Mouse (Mus musculus): ENCODE data around the gene Ednrb. TPM values are rescaled to one million over a fixed set of nuclear protein-coding genes. Genes with fewer than 3 reads are reported as not detected.
A peak's percentile ranks its signal among the peaks of the same experiment; 100 is the strongest.

Ednrb gene
- 48.9 and 81.8 TPM in 2 replicates for polyA plus RNA-seq (2016; fragmentation: Nextera tagmentation; extraction: Ambion mirVana)

- WGBS, result under 1% methylated on average over 24 of the region's 24 CpGs
- Histone ChIP-seq H3K27ac (replicated peaks) (peak within 1 kb of the TSS; percentile 89), H3K27me3 (ENCODE audit: low read depth, poor library complexity, severe bottlenecking) (peaks cover 16% of the 10 kb centered on the region; the same call in 1 of the 2 replicates), H3K4me3 (peak within 1 kb of the TSS; percentile 68), H3K36me3 (peaks cover 17% of the 10 kb centered on the region; the same call in 1 of the 2 replicates), H3K9me3 (replicated peaks) (no peaks in the 10 kb centered on the region), H3K4me1 (peaks cover 49% of the 10 kb centered on the region)
- DNase-seq (ENCODE audit: low spot score), result peak; percentile 82
Measured at GRCm38 (mm10) chr14:103844011-103844549, at the start of gene Ednrb. Gene Ednrb (minus strand): TSS chr14:103844402.

GRCm38 (mm10) chr14:103892411-103892938 is 48.3 kb upstream of the Ednrb start:
- no peak for DNase-seq (ENCODE audit: low spot score)
- Histone ChIP-seq H3K36me3 (no peaks in the 10 kb centered on the region), H3K4me3 (no peak overlapping the region), H3K27me3 (ENCODE audit: low read depth, poor library complexity, severe bottlenecking) (no peaks in the 10 kb centered on the region), H3K27ac (replicated peaks) (no peak overlapping the region), H3K4me1 (peaks cover 4% of the 10 kb centered on the region), H3K9me3 (replicated peaks) (no peaks in the 10 kb centered on the region)
- WGBS, result 91% methylated on average over 8 of the region's 8 CpGs

DNA sequence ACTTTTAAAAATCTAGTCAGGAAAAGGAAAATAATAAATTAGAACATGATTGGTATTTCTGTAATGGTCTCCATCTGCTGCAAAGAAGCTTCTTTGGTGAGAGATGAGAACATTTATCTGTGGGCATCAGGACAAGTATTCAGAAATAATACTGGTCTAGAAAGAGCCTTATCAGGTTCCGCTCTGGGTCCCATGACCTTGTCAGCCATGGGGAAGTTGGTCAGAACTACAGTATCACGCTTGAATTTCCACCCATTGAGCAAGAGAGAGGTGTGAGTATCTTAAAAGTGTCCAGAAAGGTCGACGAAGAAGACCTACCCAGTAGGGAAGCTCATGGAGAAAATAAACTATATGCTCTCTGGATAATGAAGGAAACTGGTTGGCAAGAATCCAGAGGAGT is 46.6 kb upstream of the Ednrb start:
- Histone ChIP-seq H3K4me3 (no peak overlapping the region), H3K36me3 (no peaks in the 10 kb centered on the region), H3K9me3 (replicated peaks) (no peaks in the 10 kb centered on the region), H3K27me3 (ENCODE audit: low read depth, poor library complexity, severe bottlenecking) (no peaks in the 10 kb centered on the region), H3K27ac (replicated peaks) (no peak overlapping the region), H3K4me1 (no peaks in the 10 kb centered on the region)
- 91% methylated on average over 4 of the region's 4 CpGs for WGBS
- no peak for DNase-seq (ENCODE audit: low spot score)

DNA sequence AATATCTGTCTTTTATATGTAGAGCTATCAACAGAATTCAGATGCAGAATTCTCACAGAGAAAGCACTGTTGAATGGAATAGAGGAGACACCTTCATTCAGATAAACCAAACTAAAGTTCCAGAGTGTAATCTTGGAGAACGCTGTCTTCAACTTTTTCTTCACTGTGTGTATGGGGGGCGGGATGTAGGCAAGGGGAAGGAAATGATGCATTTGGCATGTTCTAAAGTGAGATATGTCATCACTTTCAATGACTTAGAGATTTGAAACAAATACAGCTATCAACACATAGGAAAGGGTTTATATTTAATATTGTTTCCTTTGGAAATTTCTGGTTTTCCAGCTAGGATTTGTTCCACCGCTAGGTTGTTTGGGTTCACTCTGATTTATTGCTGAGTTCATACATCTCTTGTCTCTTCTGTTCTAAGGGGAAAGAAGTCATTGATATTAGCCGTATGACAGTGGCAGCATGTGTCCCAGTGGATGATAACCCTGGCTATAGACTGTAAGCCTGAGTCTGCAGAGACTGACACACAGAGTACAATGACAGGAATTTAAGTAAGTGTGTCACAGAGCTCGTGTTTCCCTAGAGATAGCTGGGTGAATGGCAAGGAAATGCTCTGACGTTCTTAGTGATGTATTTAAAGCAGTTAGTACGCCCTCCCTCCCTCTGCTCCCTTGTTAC is 40.8 kb upstream of the Ednrb start:
- Histone ChIP-seq H3K4me3 (no peak overlapping the region), H3K36me3 (no peaks in the 10 kb centered on the region), H3K4me1 (no peaks in the 10 kb centered on the region), H3K27ac (replicated peaks) (no peak overlapping the region), H3K27me3 (ENCODE audit: low read depth, poor library complexity, severe bottlenecking) (no peaks in the 10 kb centered on the region), H3K9me3 (replicated peaks) (no peaks in the 10 kb centered on the region)
- 83% methylated on average over 7 of the region's 7 CpGs for WGBS
- no peak for DNase-seq (ENCODE audit: low spot score)

DNA sequence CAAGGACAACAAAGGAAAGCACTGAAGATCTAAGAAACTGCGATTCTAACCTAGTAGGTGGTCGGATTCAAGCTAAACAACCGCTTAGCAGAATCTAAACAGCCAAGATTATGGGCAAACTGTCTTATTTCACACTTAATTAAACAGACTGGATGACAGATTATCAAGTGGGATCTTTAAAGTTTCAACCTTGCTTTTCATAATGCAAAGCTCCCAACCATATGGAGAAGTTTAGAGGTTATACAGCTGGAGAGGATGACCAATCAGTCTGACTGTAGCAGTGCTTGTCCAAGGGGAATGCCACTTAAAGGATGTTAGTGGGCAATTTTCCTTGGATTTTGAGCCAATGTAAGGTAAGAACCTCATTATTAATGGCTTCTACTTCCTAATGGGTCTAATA is 38.7 kb upstream of the Ednrb start:
- no peak overlapping the region for H3K4me3 ChIP-seq
- DNase-seq (ENCODE audit: low spot score), result no peak
- H3K4me1 ChIP-seq, result no peaks in the 10 kb centered on the region
- H3K27ac ChIP-seq (replicated peaks), result no peak overlapping the region
- H3K36me3 ChIP-seq, result no peaks in the 10 kb centered on the region
- WGBS, result 82% methylated on average over 3 of the region's 3 CpGs
- no peaks in the 10 kb centered on the region for H3K27me3 ChIP-seq (ENCODE audit: low read depth, poor library complexity, severe bottlenecking)
- no peaks in the 10 kb centered on the region for H3K9me3 ChIP-seq (replicated peaks)

GRCm38 (mm10) chr14:103877117-103877516 is 32.9 kb upstream of the Ednrb start:
- WGBS, result 86% methylated on average over 2 of the region's 2 CpGs
- no peaks in the 10 kb centered on the region for H3K27me3 ChIP-seq (ENCODE audit: low read depth, poor library complexity, severe bottlenecking)
- H3K4me3 ChIP-seq, result no peak overlapping the region
- no peak for DNase-seq (ENCODE audit: low spot score)
- no peak overlapping the region for H3K27ac ChIP-seq (replicated peaks)
- no peaks in the 10 kb centered on the region for H3K36me3 ChIP-seq
- no peaks in the 10 kb centered on the region for H3K4me1 ChIP-seq
- no peaks in the 10 kb centered on the region for H3K9me3 ChIP-seq (replicated peaks)

DNA sequence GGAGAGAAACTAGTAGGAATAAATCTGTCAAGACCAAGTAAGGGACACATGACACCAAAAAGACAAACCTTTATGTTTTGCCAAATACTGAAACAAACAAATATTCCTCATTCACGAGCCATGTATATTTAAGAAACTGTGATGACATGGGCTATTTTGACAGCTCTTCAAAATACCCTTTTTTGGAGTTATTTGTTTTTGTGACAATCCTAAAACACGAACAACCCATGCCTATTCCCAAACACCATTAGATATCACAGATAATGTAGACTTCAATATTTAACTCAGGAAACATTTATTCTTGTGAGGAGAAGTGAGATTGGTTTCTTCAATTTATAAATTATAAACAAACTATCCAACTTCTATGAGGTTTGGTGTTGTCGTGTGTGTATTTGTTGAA is 32.4 kb upstream of the Ednrb start:
- H3K27ac ChIP-seq (replicated peaks), result no peak overlapping the region
- H3K36me3 ChIP-seq, result no peaks in the 10 kb centered on the region
- H3K27me3 ChIP-seq (ENCODE audit: low read depth, poor library complexity, severe bottlenecking), result no peaks in the 10 kb centered on the region
- H3K4me1 ChIP-seq, result no peaks in the 10 kb centered on the region
- H3K9me3 ChIP-seq (replicated peaks), result no peaks in the 10 kb centered on the region
- no peak overlapping the region for H3K4me3 ChIP-seq
- no peak for DNase-seq (ENCODE audit: low spot score)
- WGBS, result 89% methylated on average over 3 of the region's 3 CpGs

- Histone ChIP-seq H3K27me3 (ENCODE audit: low read depth, poor library complexity, severe bottlenecking) (no peaks in the 10 kb centered on the region), H3K4me1 (no peaks in the 10 kb centered on the region), H3K27ac (replicated peaks) (no peak overlapping the region), H3K4me3 (no peak overlapping the region), H3K9me3 (replicated peaks) (no peaks in the 10 kb centered on the region), H3K36me3 (no peaks in the 10 kb centered on the region)
- no peak for DNase-seq (ENCODE audit: low spot score)
- WGBS, result 88% methylated on average over 2 of the region's 2 CpGs
Measured at GRCm38 (mm10) chr14:103866636-103867035, 22.4 kb upstream of the Ednrb start.

DNA sequence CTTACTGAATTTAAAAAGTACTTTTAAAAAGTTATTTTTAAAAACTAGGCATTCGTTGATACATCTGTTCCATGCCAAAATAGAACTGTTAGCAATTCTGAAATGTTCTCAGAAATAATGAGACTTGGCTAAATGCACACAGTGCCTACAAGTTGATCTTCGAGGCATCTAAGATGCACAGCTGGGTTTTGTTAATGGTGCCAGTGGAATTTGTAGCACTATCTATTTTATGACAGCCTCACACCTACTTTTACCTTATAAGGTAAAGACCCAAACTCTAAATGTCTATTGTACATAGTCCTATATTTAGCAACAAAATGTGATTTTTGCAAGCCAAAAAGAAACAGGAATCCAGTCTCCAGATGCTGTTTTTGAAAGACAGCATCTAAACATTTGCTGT is 21.0 kb upstream of the Ednrb start:
- H3K9me3 ChIP-seq (replicated peaks), result no peaks in the 10 kb centered on the region
- no peaks in the 10 kb centered on the region for H3K36me3 ChIP-seq
- H3K27me3 ChIP-seq (ENCODE audit: low read depth, poor library complexity, severe bottlenecking), result no peaks in the 10 kb centered on the region
- no peak overlapping the region for H3K27ac ChIP-seq (replicated peaks)
- H3K4me3 ChIP-seq, result no peak overlapping the region
- H3K4me1 ChIP-seq, result no peaks in the 10 kb centered on the region
- no peak for DNase-seq (ENCODE audit: low spot score)
- WGBS, result 84% methylated on average over 2 of the region's 2 CpGs

- 68% methylated on average over 7 of the region's 7 CpGs for WGBS
- H3K9me3 ChIP-seq (replicated peaks), result peaks cover 3% of the 10 kb centered on the region; the same call in 1 of the 2 replicates
- H3K27ac ChIP-seq (replicated peaks), result 0 out of 2 replicates have a peak overlapping the region, but pooled peaks have one; percentile 23
- H3K4me1 ChIP-seq, result peaks cover 12% of the 10 kb centered on the region
- DNase-seq (ENCODE audit: low spot score), result no peak
- no peaks in the 10 kb centered on the region for H3K36me3 ChIP-seq
- H3K4me3 ChIP-seq, result no peak overlapping the region
- H3K27me3 ChIP-seq (ENCODE audit: low read depth, poor library complexity, severe bottlenecking), result peaks cover 9% of the 10 kb centered on the region; the same call in 1 of the 2 replicates
Measured at GRCm38 (mm10) chr14:103850071-103850845, 6.1 kb upstream of the Ednrb start.

- 96% methylated on average over 2 of the region's 2 CpGs for WGBS
- H3K4me1 ChIP-seq, result peaks cover 54% of the 10 kb centered on the region
- peaks cover 16% of the 10 kb centered on the region; the same call in 1 of the 2 replicates for H3K27me3 ChIP-seq (ENCODE audit: low read depth, poor library complexity, severe bottlenecking)
- DNase-seq (ENCODE audit: low spot score), result no peak
- 0 out of 2 replicates have a peak, but pooled peaks cover 3% of the 10 kb centered on the region for H3K9me3 ChIP-seq (replicated peaks)
- 0 out of 2 replicates have a peak overlapping the region, but pooled peaks have one; percentile 89 for H3K27ac ChIP-seq (replicated peaks)
- H3K4me3 ChIP-seq, result no peak overlapping the region
- H3K36me3 ChIP-seq, result peaks cover 5% of the 10 kb centered on the region; the same call in 1 of the 2 replicates
Measured at GRCm38 (mm10) chr14:103845716-103846115, 1.5 kb upstream of the Ednrb start.

GRCm38 (mm10) chr14:103844944-103845343 is 742 bp upstream of the Ednrb start:
- Histone ChIP-seq H3K36me3 (peaks cover 12% of the 10 kb centered on the region; the same call in 1 of the 2 replicates), H3K4me1 (peaks cover 48% of the 10 kb centered on the region), H3K4me3 (0 out of 2 replicates have a peak overlapping the region, but pooled peaks have one; percentile 68), H3K9me3 (replicated peaks) (no peaks in the 10 kb centered on the region), H3K27ac (replicated peaks) (peak overlapping the region; percentile 89), H3K27me3 (ENCODE audit: low read depth, poor library complexity, severe bottlenecking) (peaks cover 16% of the 10 kb centered on the region; the same call in 1 of the 2 replicates)
- no peak for DNase-seq (ENCODE audit: low spot score)
- WGBS, result 53% methylated on average over 7 of the region's 7 CpGs
